Mouse (Mus musculus) erythroid progenitor cell, adult 5-6 weeks (primary cell): ENCODE measurements at regions not wholly inside any gene's neighbourhood (a gene's known extent, or its start where the extent isn't known, plus 50 kb on each side); places are given as distances from the start of the nearest gene placed in this dataset.

ENCODE experiments used
- ATAC-seq: replicated peaks from 2 replicates; pipeline ENCODE4 v1.8.0; 2016; ENCODE audit warnings: moderate number of reproducible peaks, mild to moderate bottlenecking, moderate TSS enrichment, inconsistent platforms; ENCODE audit not compliant: poor library complexity, low FRiP score, severe bottlenecking

DNA sequence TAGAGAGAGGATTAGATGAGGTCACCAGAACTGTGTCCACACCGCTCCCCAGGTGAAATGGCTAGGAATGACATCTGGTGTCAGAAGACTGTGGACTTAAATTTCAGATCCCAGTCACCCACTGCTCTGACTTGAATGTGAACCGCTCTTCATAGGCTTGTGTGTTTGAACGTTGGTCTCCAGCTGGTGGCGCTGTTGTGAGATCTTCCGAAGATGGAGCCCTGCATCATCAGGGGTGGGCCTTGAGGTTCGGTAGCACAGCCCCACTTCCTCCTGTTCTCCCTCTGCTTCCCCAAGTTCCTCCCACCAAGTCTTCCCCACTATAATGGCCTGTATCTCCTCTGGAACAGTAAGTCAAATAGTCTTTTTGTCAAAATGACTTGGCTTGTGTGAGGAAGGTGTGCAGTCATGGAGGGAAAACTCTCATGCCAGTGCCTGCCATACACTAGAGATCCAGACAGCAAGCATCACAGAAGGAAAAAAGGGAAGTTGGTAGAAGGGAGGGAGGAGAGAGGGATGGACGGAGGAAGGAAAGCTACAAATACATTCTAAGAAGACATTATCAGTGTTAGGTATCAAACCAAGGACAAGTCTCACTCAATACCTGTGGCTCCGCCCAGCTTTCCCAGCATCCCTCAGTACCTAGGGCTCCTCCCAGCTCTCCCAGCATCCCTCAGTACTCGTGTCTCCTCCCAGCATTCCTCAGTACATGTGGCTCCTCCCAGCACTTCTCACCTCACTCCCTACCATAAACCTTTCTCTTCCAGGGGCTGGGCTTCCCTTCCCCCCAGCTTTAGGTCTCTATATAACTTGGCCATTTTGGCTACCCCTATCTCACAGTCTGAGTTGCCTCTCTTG, 423.9 kb upstream of the Jarid2 start:
- ATAC-seq: no peak

DNA sequence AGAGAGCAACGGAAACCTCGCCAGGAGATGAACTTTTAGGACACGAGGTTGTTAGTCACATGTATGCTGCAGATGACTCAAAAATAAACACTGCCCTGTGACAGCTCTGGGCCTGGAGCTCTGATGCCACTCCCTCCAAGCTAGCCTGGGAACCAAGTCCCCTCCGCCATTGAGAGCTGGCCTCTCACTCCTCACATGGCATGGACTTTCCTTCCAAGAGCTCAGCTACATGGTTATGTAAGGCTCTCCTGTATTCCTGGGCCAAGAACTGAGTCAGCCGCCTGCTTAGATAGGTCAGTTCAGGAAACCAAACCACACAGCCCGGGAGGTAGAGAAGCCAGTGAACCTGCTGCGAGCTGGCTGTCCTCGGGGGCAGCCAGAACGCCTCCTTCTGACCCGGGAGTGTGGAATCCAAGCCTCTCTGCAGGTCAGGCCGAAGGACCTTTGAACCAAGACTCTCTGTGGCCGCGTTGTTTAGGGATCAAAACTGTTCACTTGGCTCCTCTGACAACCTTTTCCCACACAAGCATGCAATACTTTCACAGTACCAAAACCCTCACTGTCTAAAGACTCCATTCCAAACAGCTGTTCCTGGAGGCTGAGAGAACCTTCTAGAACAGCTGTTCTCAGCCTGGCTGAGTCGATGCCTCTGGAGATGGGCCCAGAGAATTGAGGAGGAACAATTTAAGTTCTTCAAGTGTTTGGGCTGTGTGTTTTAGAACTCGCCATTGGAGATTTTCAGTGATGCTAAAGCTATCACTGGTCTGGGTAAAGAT, 422.8 kb upstream of the Jarid2 start:
- ATAC-seq: no peak

DNA sequence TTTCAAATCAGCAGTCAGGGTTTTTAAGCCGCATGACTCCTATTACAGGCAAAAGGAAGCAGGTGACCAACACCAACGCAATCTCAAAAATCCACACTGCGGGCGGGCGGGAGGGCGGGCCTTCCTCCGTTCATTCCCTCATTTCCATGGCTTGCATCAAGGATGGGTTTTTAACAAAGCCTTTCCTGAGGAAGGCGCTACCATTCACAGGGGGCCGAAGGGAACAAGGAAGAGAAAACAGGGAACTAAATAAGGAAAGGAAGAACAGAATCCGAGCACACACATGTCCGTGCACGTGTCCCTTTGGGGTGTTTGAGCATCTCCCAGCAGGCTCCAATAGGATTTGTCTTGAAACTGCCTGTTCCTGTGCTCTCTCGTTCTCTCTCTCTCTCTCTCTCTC, 421.0 kb upstream of the Jarid2 start:
- ATAC-seq: no peak

DNA sequence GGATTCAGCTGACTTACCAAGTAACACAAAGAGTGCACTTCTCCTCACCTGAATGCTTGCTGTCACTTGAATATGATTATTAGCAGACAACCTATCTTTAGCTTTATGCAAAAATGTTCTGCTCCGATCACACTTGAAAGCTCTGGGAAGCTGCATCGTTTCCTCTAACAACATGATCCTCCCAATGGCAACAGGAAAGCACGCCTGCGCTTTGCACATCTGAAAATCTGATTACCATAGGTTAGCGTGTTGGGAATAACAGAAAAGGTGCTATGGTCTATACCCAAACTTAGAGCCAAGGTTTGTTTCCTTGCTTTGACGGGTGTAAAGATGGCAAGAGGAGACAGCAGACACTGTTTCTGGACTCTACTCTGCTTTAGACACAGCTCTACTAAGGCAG, 417.0 kb upstream of the Jarid2 start:
- no peak for ATAC-seq

DNA sequence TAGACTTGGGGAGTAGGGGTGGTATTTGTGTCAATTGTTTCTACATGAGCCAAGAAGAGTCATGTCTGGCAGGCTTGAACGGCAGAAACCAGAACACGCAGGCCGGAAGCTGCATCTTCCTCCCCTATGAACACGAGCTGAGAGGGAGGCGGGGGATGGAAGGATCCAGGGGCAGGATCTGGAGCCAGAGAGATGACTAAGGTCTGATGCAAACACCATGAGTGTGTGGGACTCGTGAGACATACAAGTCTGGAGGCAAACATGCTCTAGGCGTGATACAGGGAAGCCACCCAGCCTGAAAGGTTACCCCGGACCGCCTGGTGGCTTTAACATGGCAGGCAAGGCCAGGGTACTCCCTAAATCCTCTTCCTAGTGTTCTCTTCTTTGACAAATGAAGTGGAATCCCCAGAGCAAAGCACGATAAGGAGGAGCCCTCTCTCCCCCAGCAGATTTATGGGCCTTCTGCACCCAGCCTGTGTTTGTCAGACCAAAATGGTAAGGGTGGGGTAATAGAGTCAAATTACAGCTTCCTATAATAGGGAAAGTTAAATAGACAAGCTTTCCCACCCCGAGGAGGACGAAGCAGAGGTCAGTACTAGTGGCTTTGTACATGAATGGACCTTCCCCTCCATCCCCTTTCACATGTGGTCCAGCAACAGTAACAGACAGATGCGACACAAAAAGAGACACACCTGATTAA, 412.4 kb upstream of the Jarid2 start:
- no peak for ATAC-seq

DNA sequence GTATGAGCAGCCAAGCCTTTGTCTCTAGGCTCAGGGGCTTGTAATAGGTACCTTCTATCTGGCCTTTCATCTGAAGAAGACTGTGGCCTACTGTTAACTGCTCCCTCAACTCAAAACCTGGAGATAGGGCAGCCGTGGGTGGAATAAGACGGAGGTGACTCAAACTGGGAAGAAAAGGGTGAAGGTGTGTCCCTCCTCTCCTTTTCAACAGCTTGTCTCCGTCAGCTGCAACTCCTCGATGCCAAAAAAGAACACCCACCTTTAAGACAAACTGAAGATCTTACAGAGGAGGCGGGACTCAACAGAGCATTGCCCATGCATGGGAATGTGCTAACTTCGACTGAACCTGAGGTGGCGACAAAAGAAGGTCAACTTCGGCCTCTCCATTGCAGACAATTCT, 411.7 kb upstream of the Jarid2 start:
- ATAC-seq: no peak

DNA sequence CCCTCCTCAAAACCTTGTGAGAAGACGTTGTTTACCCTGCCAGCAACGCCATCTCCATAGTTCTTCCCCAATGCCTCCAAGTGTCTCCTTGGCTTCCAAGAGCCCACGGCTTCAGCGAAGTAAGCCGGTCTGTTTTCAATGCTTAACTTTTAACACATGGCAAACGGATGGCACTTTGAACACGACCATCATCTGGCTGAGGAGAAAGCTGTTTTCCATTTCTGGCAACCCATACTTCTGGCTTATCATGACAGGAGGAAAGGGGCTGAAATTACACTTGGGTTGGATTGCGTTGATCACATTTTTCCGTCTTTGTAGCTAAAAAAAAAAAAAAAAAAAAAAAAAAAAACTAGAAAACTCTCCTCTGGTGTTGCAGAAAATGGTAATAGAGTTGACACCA, 410.2 kb upstream of the Jarid2 start:
- ATAC-seq: no peak

DNA sequence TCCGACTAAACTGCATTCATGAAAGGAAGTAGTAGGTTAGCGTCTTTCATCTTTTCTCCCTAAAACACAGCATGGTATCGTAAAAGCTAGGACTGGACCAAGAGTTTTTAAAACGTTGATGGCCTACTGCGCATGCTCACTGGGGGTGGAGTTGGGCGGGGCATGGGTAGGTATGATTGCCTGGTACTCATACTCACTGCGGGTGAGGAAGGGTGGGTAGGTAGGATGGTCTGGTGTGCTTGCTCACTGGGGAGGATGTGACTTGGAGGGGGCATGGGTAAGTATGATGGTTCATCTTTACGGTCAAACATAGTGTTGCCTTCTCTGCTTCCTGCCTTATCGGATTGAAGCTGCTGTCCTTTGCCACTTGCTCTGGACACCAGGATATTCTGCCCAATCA, 409.8 kb upstream of the Jarid2 start:
- ATAC-seq: no peak

DNA sequence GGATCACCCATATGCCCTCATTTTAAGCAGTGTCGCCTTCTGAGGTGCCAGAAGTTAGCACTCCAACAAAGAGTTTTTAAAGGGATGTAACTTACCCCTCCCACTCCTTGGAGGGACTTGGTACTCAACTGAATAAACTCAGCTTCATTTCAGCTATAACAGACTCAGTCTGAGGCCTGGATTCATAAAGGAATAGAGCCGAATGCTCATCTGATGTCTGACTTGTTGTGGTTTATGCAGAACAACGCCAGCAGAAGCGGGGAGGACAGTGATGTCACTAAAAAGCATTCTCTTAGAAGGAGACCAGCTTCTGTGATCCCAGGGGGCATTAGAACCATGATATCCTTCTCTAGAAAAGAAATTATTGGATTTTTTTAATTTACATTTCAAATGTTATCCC, 409.0 kb upstream of the Jarid2 start:
- ATAC-seq: no peak

DNA sequence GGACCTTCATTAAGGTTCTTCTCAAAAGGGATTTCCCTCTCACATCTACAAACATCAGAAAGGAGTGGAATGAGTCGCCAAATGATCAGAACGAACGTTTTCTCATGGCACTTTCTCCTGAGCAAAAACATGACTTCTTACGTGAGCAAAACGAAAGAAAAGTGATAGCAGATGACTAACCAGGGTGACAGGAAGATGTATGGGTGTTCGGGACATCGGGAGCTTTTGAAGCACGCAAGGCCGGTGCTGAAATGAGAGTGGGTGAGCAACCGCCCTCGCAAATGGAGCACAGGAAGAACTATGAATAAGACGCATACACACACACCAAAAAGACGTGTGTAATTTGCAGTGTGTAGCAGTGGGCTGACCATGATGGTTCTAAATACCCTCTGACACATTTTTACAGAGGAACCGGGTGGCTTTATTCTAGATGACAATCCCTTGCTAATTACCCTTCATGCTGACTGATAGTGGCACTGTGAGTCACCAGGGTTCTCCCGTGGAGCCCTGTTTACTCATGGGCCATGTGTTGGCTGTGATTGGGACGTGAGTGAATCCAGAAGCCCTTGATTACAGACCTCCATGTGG, 408.2 kb upstream of the Jarid2 start:
- no peak for ATAC-seq

DNA sequence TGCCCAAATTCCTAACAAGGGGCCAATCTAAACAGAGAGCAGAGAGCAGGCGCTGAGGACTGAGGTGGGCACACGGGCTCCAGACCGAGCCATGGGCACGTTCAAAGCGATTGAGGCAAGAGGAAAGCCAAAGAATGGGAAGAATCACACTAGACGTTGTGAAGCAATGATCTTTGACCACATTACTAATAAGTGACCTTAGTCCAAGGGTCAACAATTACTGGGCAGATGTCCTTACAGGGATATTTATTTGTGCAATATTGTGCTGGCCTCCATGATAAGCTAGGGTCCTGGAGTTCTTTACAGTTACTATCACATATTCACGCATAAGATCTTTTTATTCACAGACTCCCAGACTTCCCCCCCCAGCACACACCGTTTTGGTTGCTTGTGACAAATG, 400.9 kb upstream of the Jarid2 start:
- ATAC-seq: no peak

DNA sequence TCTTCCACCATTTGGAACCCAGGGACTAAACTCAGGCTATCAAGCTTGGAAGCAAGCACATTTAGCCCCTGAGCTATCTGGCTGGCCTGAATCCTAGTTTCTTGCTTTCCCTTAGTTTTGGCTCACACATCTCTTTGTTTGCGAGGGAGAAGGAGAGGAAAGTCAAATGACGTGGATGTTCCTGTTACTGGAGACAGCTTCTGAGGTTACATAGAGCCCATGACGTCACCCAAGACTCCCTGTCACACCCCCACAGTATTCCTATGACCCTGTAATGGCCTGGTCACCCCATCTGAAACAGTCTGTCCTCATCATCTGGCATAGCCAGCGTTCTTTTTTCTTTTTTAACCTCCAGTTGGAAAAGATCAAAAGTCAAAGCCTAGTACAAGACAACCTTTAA, 400.1 kb upstream of the Jarid2 start:
- ATAC-seq: no peak

DNA sequence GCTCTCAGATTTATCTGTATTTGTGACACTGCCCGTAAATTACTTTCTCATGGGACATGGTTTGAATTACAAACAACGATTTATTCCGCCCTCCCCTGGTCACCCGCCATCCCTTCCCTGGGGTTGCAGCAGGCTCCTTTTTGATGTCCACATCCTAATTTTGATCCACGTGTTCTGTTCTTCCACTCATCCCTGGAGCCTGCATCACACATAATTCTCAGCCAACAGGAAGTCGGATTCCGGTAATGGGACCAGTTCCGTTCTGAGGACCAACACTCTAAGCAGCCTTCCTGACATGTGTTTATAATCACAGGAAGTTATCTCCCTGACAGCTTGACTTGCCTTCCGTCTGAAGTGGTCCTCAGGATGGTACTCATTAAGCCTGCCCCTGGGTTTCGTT, 399.6 kb upstream of the Jarid2 start:
- no peak for ATAC-seq

DNA sequence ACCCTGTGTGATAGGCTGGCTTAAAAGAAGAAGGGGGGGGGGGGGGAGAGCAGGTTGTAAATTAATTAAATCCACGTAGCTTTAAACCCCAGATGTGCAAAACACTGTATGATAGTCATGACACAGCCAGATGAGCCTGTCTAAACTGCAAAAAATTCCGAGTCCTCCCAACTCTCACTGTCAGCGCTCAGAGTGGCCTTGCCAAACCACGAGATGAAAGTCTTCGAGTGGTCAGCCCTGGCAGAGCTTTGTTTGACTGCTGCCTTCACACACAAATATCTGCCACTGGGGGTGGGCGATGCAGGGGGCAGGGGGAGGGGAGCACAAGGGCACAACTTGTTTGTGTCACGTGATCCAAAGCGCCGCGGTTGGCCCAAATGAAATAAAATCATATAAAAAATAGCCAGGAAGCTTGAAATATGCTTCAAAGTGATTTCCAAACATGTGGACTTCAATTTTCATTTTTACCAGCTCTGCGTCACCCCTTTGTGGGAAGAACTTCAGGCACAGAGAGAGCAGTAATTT, 396.5 kb upstream of the Jarid2 start:
- no peak for ATAC-seq

DNA sequence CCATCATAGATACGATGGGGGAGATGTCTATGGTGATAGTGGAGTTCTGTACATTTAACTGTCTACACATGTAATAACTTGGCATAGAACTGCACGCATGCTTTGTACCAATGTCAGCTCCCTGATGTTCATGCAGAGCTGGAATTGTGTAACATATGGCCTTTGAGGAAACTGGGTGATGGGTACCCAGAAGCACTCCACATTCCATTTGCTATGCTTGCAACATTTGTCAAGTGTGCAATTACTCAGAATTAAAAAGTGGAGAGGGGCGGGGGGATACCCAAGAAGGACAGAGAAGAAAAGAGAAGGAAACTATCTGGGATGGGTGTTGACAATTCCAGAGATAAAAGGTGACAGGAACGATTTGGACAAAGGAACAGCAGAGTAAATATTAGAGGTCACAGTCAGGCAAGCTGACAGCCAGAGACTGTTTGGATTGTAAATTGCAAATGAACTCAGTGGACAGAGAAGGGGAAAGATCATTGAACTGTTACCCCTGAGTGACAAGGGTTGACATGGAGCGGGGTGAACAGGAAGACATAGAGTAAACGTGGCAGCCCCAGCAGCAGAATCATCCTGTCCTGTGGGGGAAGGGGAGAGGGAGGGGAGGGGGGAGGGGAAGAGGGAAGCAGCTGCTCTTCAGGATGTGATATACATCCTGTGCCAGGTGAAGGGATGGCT, 390.1 kb upstream of the Jarid2 start:
- no peak for ATAC-seq

DNA sequence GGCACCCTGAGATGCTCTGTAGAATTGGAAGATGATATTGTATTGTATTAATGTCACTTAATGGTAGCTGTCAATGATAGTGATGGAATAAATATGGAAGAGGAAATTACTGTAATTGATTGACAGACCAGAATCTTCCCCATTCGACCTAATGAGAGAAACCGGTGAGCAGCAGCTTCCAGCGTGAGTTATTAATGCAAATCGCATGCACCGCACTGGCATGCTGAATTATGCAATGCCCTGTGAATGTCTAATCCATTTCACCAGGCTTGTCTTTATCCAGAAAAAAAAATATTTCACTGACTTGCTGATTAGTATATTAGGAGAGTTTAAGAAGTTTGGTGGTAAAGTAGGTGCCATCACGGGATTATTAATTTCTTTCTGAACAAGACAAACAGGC, 384.2 kb upstream of the Jarid2 start:
- no peak for ATAC-seq

DNA sequence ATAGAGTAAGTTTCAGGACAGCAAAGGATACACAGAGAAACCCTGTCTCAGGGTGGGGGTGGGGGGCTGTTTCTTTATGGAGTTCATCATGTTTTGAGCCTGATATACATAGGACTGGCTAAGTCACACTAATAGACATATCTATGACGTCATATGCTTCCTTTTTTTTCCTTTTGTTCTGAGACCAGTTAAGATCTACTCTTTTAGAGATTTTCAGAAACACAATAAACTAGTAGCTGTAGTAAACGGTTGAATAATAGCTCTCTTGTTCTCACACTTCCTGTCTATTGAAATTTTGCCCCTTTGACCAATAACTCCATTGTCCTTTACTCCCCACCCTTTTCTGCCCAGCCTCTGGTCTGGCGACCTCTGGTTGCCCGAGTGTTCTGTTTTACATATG, 382.6 kb upstream of the Jarid2 start:
- ATAC-seq: no peak

DNA sequence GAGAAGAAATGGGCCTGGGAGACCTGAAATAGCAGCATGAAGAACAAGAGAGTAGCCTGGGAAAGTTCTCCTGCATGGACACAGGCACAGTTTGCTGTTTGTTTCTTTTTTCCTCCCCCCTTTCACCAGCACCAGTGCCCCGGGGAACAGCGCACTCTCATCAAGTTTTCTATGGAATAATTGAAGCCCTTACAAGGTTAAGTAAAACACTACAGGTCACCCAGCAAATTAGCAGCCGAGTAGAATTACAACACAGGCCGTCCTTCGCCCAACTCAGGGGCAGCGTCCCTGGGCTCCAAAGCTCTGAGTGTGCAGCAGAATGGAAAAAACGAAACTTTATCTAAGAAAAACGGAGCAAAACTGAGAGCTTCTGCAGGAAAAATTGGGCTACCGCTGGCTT, 381.6 kb upstream of the Jarid2 start:
- ATAC-seq: no peak

DNA sequence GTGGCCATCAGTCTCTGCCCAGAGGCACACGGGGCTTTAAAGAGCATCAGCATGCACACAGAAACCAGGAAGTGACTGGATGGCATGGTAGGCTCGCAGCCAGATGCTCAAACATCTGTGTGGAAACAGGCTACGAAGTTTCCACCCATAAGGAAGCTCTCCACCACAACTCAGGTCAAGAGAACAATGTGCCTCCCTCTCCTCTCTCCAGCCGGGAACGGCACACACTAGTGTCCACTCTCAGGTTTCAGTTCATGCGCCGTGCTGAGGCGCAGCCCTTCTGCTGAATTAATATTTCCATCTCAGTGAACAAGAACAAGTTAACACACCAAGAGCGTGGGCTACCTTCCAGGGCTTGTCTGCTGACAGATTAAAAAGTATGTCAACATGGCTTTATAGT, 375.4 kb upstream of the Jarid2 start:
- ATAC-seq: no peak

DNA sequence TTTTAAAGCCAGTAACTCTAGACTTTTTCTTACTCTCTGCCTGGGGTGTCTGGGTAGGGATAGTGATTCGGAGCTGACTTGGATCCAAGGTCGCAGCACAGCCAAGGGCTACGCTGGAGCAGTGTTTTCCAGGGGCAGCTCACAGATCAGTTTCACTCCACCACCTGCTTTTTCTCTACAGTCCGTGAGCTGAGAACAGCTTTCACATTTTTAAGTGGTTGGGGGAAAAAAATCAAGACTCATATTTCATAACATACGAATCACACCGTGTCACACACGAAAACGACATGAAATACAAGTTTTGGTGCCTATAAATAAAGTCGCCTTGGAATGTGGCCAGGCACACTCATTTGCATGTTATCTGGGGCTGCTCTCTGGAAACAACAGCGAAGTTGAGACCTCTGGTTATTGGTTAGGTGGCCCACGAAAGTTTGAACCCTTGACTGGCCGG, 373.5 kb upstream of the Jarid2 start:
- no peak for ATAC-seq
